Mouse (Mus musculus) midbrain, embryonic 10.5 days (tissue): Measurements from ENCODE around the gene Cphx3. TPM values are rescaled to one million over a fixed set of nuclear protein-coding genes. Genes with fewer than 3 reads are reported as not detected.
"Not testable (repeated sequence)": the region's sequence is repeated elsewhere in the genome, so short reads cannot be mapped to it uniquely, and the experiment has no call there.

ENCODE experiments used
- DNase-seq: peaks from one replicate; pipeline ENCODE4 v3.0.0-alpha.2; 2017; ENCODE audit warnings: low spot score
- H3K27ac ChIP-seq: fragments of 300-500 bp; sonication (generic); replicated peaks from 2 replicates; pipeline ENCODE4 v1.5.1; 2016; ENCODE audit warnings: mild to moderate bottlenecking
- H3K27me3 ChIP-seq: fragments of 300-500 bp; sonication (generic); 2 replicates; pipeline ENCODE4 v1.6.1; 2016; ENCODE audit warnings: low read depth, mild to moderate bottlenecking; ENCODE audit not compliant: poor library complexity, severe bottlenecking
- H3K36me3 ChIP-seq: fragments of 300-500 bp; sonication (generic); 2 replicates; pipeline ENCODE4 v1.6.1; 2016; ENCODE audit warnings: mild to moderate bottlenecking, moderate library complexity
- H3K4me1 ChIP-seq: fragments of 300-500 bp; sonication (generic); 2 replicates; pipeline ENCODE4 v1.6.1; 2016
- H3K4me3 ChIP-seq: fragments of 300-500 bp; sonication (generic); 2 replicates; pipeline ENCODE4 v1.5.1; 2016; ENCODE audit warnings: mild to moderate bottlenecking, moderate library complexity
- H3K9me3 ChIP-seq: fragments of 300-500 bp; sonication (generic); replicated peaks from 2 replicates; pipeline ENCODE4 v1.6.1; 2016; ENCODE audit warnings: mild to moderate bottlenecking
- WGBS: fragments of 180-500 bp; shearing (Covaris S2); methylation state at CpG from one replicate; pipeline ENCODE4 v1.1.7; 2016; 5-methylcytosine and 5-hydroxymethylcytosine counted together
- polyA plus RNA-seq: library from polyadenylated mRNA; unstranded; fragments of >200 nt; fragmentation: Nextera tagmentation; extraction: Ambion mirVana; gene quantifications from 2 replicates; pipeline ENCODE4 v1.2.1, GENCODE M21; 2016

Gene Cphx3
- polyA plus RNA-seq, 1 experiment from 2014 or later, result not detected

GRCm38 (mm10) chr14:26097622-26098021 lies 15.5 kb downstream of the Cphx3 start:
- H3K4me1 ChIP-seq, H3K9me3 ChIP-seq, H3K4me3 ChIP-seq, H3K27ac ChIP-seq, H3K36me3 ChIP-seq, H3K27me3 ChIP-seq, DNase-seq: not testable (repeated sequence)
- WGBS, result no CpG with 5 or more reads among the region's 3 CpGs

GRCm38 (mm10) chr14:26118150-26118549 lies 36.1 kb downstream of the Cphx3 start, which contains the start of gene Duxbl2:
Gene Duxbl2, plus strand, starts transcription at chr14:26118349.
- H3K4me3 ChIP-seq, H3K27me3 ChIP-seq, H3K36me3 ChIP-seq, H3K4me1 ChIP-seq, H3K27ac ChIP-seq, H3K9me3 ChIP-seq, DNase-seq: not testable (repeated sequence)
- WGBS, result no CpG with 5 or more reads among the region's 7 CpGs

- DNase-seq, result not testable (repeated sequence)
Measured at GRCm38 (mm10) chr14:26118550-26119000, 36.5 kb downstream of the Cphx3 start.

GRCm38 (mm10) chr14:26119095-26119494 lies 37.0 kb downstream of the Cphx3 start:
- not testable (repeated sequence) for H3K27ac ChIP-seq, H3K4me3 ChIP-seq, H3K4me1 ChIP-seq, H3K9me3 ChIP-seq, H3K36me3 ChIP-seq, H3K27me3 ChIP-seq, DNase-seq
- WGBS, result no CpG with 5 or more reads among the region's 7 CpGs

More at GRCm38 (mm10) chr14:26118550-26119000, 36.5 kb downstream of the Cphx3 start:
- H3K27me3 ChIP-seq, H3K4me1 ChIP-seq, H3K4me3 ChIP-seq, H3K9me3 ChIP-seq, H3K27ac ChIP-seq, H3K36me3 ChIP-seq: not testable (repeated sequence)
- no CpG with 5 or more reads among the region's 18 CpGs for WGBS

- WGBS, result no CpG with 5 or more reads among the region's 2 CpGs
- H3K27me3 ChIP-seq, H3K9me3 ChIP-seq, H3K4me3 ChIP-seq, H3K27ac ChIP-seq, DNase-seq, H3K36me3 ChIP-seq, H3K4me1 ChIP-seq: not testable (repeated sequence)
Measured at GRCm38 (mm10) chr14:26147095-26147494, 65.0 kb downstream of the Cphx3 start.

GRCm38 (mm10) chr14:26156032-26156431 lies 73.9 kb downstream of the Cphx3 start:
- H3K36me3 ChIP-seq, H3K9me3 ChIP-seq, H3K27ac ChIP-seq, DNase-seq, H3K27me3 ChIP-seq, H3K4me1 ChIP-seq, H3K4me3 ChIP-seq: not testable (repeated sequence)
- WGBS, result no CpG with 5 or more reads among the region's 7 CpGs

GRCm38 (mm10) chr14:26161156-26161555 lies 79.1 kb downstream of the Cphx3 start:
- H3K9me3 ChIP-seq, H3K4me3 ChIP-seq, H3K27me3 ChIP-seq, H3K4me1 ChIP-seq, H3K36me3 ChIP-seq, H3K27ac ChIP-seq, DNase-seq: not testable (repeated sequence)
- no CpG with 5 or more reads among the region's 9 CpGs for WGBS

GRCm38 (mm10) chr14:26162423-26162822 lies 80.3 kb downstream of the Cphx3 start:
- H3K36me3 ChIP-seq, DNase-seq, H3K4me1 ChIP-seq, H3K4me3 ChIP-seq, H3K9me3 ChIP-seq, H3K27ac ChIP-seq, H3K27me3 ChIP-seq: not testable (repeated sequence)
- WGBS, result no CpG with 5 or more reads among the region's 5 CpGs

GRCm38 (mm10) chr14:26165266-26165665 lies 83.2 kb downstream of the Cphx3 start:
- not testable (repeated sequence) for H3K4me3 ChIP-seq, H3K9me3 ChIP-seq, DNase-seq, H3K4me1 ChIP-seq, H3K27ac ChIP-seq, H3K27me3 ChIP-seq, H3K36me3 ChIP-seq
- no CpG with 5 or more reads among the region's 12 CpGs for WGBS

GRCm38 (mm10) chr14:26173955-26174354 lies 91.9 kb downstream of the Cphx3 start:
- not testable (repeated sequence) for H3K4me1 ChIP-seq, H3K27ac ChIP-seq, H3K36me3 ChIP-seq, H3K27me3 ChIP-seq, H3K9me3 ChIP-seq, DNase-seq, H3K4me3 ChIP-seq
- no CpG with 5 or more reads among the region's 3 CpGs for WGBS

GRCm38 (mm10) chr14:26175028-26175427 lies 92.9 kb downstream of the Cphx3 start:
- WGBS, result no CpG with 5 or more reads among the region's 6 CpGs
- H3K9me3 ChIP-seq, result not testable (repeated sequence)

GRCm38 (mm10) chr14:26181660-26182059 lies 99.6 kb downstream of the Cphx3 start:
- not testable (repeated sequence) for H3K4me3 ChIP-seq, H3K36me3 ChIP-seq, H3K27ac ChIP-seq, H3K27me3 ChIP-seq, DNase-seq, H3K4me1 ChIP-seq, H3K9me3 ChIP-seq
- no CpG with 5 or more reads among the region's 10 CpGs for WGBS

More at GRCm38 (mm10) chr14:26175028-26175427, 92.9 kb downstream of the Cphx3 start:
- H3K4me1 ChIP-seq, H3K27ac ChIP-seq, H3K36me3 ChIP-seq, H3K4me3 ChIP-seq, DNase-seq, H3K27me3 ChIP-seq: not testable (repeated sequence)

- not testable (repeated sequence) for H3K36me3 ChIP-seq, H3K9me3 ChIP-seq, H3K4me1 ChIP-seq, H3K27me3 ChIP-seq, H3K27ac ChIP-seq, DNase-seq, H3K4me3 ChIP-seq
- no CpG with 5 or more reads among the region's 10 CpGs for WGBS
Measured at GRCm38 (mm10) chr14:26182380-26182779, 100.3 kb downstream of the Cphx3 start, which contains the start of gene Plac9b. Gene Plac9b, minus strand, starts transcription at chr14:26182480.

- H3K27me3 ChIP-seq, H3K4me1 ChIP-seq, DNase-seq, H3K4me3 ChIP-seq, H3K27ac ChIP-seq, H3K36me3 ChIP-seq, H3K9me3 ChIP-seq: not testable (repeated sequence)
- WGBS, result no CpG with 5 or more reads among the region's 9 CpGs
Measured at GRCm38 (mm10) chr14:26186638-26187037, 104.5 kb downstream of the Cphx3 start.
